Mouse (Mus musculus) left cerebral cortex, postnatal 25 days (tissue): Measurements from ENCODE around the gene Cyth3. TPM values are rescaled to one million over a fixed set of nuclear protein-coding genes. Genes with fewer than 3 reads are reported as not detected.

Experiments
- DNase-seq, 2 experiments: peaks; one replicate each; pipeline ENCODE4 v3.0.0; 2022; ENCODE audit warnings: low spot score in 2 of 2, mixed read lengths in 1 of 2
- intact Hi-C: fragments of 180-260 bp; cut with DNase I; formaldehyde crosslinking; loops from one replicate; pipeline ENCODE4 v1.15.1; 2025
- total RNA-seq, 2 experiments: library from RNA; stranded (reverse); gene quantifications; 2 replicates each; pipeline ENCODE4 v1.2.3; 2021

Gene Cyth3
- total RNA-seq, result 10 to 100 TPM; 37.5 to 38.2 TPM

GRCm38 (mm10) chr5:143621893-143622622 is at the start of gene Cyth3:
TSS of gene Cyth3 (plus strand) at chr5:143622447.
- intact Hi-C loops, result loop anchor here (5.0 kb wide), 2 partner anchors 40 to 70 kb away; no protein-coding TSS in a partner anchor
- DNase-seq, result peak; percentile 95 to 96

GRCm38 (mm10) chr5:143573067-143573466 is 49.2 kb upstream of the Cyth3 start:
- intact Hi-C loops, result no loop called here
- no peak for DNase-seq

- peak in 1 of 2 experiments; percentile 19 for DNase-seq
- intact Hi-C loops, result no loop called here
Observed at GRCm38 (mm10) chr5:143574261-143575178, 47.7 kb upstream of the Cyth3 start.

- intact Hi-C loops, result loop anchor here (2.0 to 5.0 kb wide), 2 partner anchors 43 to 111 kb away; partner anchors contain the start of gene Cyth3
- DNase-seq, result peak; percentile 38 to 86
Observed at GRCm38 (mm10) chr5:143579537-143580203, 42.6 kb upstream of the Cyth3 start.

- no peak for DNase-seq
- intact Hi-C loops, result loop anchor here (2.0 to 5.0 kb wide), 2 partner anchors 41 to 110 kb away; partner anchors contain the start of gene Cyth3
Observed at GRCm38 (mm10) chr5:143580982-143581381, 41.3 kb upstream of the Cyth3 start.

GRCm38 (mm10) chr5:143581874-143582273 is 40.4 kb upstream of the Cyth3 start:
- peak; percentile 14 to 70 for DNase-seq
- intact Hi-C loops, result loop anchor here (2.0 to 5.0 kb wide), 2 partner anchors 40 to 109 kb away; partner anchors contain the start of gene Cyth3

- intact Hi-C loops, result loop anchor here (5.0 kb wide), 1 partner anchor 39 kb away; the partner anchor contains the start of gene Cyth3
- no peak for DNase-seq
Observed at GRCm38 (mm10) chr5:143583081-143583480, 39.2 kb upstream of the Cyth3 start.

- no peak for DNase-seq
- intact Hi-C loops, result loop anchor here (5.0 kb wide), 1 partner anchor 37 kb away; the partner anchor contains the start of gene Cyth3
Observed at GRCm38 (mm10) chr5:143584982-143585381, 37.3 kb upstream of the Cyth3 start.

- DNase-seq, result no peak
- intact Hi-C loops, result no loop called here
Observed at GRCm38 (mm10) chr5:143586386-143586785, 35.9 kb upstream of the Cyth3 start.

- no peak for DNase-seq
- intact Hi-C loops, result no loop called here
Observed at GRCm38 (mm10) chr5:143589108-143589507, 33.1 kb upstream of the Cyth3 start.

- DNase-seq, result no peak
- intact Hi-C loops, result no loop called here
Observed at GRCm38 (mm10) chr5:143592926-143593325, 29.3 kb upstream of the Cyth3 start.

- DNase-seq, result no peak
- intact Hi-C loops, result no loop called here
Observed at GRCm38 (mm10) chr5:143593563-143594146, 28.6 kb upstream of the Cyth3 start.

- DNase-seq, result no peak
- intact Hi-C loops, result no loop called here
Observed at GRCm38 (mm10) chr5:143594291-143595065, 27.8 kb upstream of the Cyth3 start.

- intact Hi-C loops, result no loop called here
- DNase-seq, result no peak
Observed at GRCm38 (mm10) chr5:143602051-143602450, 20.2 kb upstream of the Cyth3 start.

- no peak for DNase-seq
Observed at GRCm38 (mm10) chr5:143604157-143604774, 18.0 kb upstream of the Cyth3 start.

GRCm38 (mm10) chr5:143606756-143607155 is 15.5 kb upstream of the Cyth3 start:
- intact Hi-C loops, result no loop called here
- no peak for DNase-seq

More at GRCm38 (mm10) chr5:143604157-143604774, 18.0 kb upstream of the Cyth3 start:
- intact Hi-C loops, result no loop called here

- intact Hi-C loops, result no loop called here
- DNase-seq, result peak; percentile 47 to 80
Observed at GRCm38 (mm10) chr5:143608175-143608574, 14.1 kb upstream of the Cyth3 start.

- DNase-seq, result no peak
- intact Hi-C loops, result no loop called here
Observed at GRCm38 (mm10) chr5:143611954-143612353, 10.3 kb upstream of the Cyth3 start.
